Mouse (Mus musculus): ENCODE results near the gene Gja1. TPM values are rescaled to one million over a fixed set of nuclear protein-coding genes. Genes with fewer than 3 reads are reported as not detected.
"Not testable (repeated sequence)": the region's sequence is repeated elsewhere in the genome, so short reads cannot be mapped to it uniquely, and the experiment has no call there.

The Gja1 gene
- 10 to 100 TPM; 29.0 to 56.0 TPM for total RNA-seq (2021)
- long read RNA-seq, experiment 1, transcript Gja1-201 (2 exons, 3,071 nt): major isoform, 78 of 83 reads
- long read RNA-seq, experiment 1, partial matches to known transcripts: 4 of 83 reads
- long read RNA-seq, experiment 1, other reads (novel, unspliced or antisense): 1 of 83 reads
- long read RNA-seq, experiment 2, transcript Gja1-201 (2 exons, 3,071 nt): major isoform, 55 of 57 reads
- long read RNA-seq, experiment 2, partial matches to known transcripts: 2 of 57 reads
- long read RNA-seq, experiment 2, other reads (novel, unspliced or antisense): 0 of 57 reads

DNA sequence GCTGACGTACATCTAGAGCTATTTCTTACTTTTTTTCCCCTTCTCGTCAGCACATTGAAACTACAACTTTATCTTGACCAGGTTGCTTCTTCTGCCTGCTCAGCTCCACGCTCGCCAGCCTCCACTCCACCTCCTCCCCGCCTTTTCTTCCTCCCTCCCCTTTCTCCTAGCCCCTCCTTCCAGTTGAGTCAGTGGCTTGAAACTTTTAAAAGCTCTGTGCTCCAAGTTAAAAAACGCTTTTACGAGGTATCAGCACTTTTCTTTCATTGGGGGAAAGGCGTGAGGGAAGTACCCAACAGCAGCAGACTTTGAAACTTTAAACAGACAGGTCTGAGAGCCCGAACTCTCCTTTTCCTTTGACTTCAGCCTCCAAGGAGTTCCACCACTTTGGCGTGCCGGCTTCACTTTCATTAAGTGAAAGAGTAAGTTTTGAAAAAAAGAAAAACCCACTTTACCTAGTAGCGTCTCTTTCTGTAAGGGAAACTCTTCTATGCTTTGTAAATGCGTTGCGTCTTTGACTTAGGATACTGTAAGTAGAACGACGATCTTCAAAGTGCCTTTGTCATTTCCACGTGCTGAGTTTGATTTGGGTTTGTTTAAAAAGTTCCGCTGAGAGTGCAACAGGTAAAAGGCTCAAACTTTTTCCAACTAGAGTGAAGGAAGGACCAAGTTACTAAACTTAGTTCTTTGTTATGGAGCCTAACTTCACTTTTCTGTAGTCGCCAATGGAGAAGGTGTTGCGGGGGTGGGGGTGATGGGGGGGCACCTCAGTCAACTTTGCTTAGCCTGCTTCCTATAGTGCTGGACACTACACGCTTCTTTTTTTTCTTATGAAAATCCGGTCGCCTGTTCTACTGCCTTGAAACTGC is at the start of gene Gja1:
Gene Gja1, plus strand, starts transcription at position 234 of the 869 bp plus-strand sequence.
- DNase-seq: peak; percentile 25

DNA sequence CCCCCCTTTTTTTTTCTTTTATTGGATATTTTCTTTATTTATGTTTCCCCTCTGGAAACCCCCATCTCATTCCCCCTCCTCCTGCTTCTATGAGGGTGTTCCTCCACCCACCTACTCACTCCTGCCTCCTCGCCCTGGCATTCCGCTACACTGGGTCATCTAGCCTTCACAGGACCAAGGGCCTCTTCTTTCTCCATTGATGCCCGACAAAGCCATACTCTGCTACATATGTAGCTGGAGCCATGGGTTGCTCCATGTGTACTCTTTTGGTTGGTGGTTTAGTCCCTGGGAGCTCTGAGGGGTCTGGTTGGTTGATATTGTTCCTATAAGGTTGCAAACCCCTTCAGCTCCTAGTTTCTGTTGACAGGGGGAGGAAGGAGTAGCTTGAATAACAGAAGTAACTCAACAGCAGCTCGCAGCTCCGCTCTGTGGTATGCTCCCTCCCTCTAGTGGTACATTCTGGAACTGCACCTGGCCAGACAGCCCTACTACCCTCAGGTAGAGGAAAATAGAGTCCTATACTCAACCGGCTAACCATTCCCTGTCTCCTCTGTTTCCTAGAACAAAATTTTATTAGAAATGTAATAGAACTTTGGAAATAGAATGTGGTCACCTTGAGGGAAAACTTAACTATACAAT is 38.2 kb upstream of the Gja1 start:
- DNase-seq: peak; percentile 87

DNA sequence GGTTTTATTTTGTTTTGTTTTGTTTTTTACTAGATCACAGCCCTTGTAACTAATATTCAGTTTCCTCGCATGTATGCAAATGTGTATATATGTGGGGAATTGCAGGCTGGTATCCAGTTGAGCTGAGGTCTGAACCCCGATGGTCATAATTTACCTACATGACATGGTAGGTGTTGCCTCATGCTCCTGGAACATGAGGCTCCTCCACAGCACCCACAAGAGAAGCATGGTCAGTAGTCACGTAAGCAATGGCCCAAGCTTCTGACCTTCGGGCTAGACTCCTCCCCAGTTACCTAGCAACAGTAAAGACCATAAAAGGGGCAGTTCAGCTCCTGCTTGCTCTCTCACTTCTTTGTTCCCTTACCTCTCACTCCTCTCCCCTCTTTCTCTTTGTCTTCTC is 16.7 kb upstream of the Gja1 start:
- DNase-seq: no peak

DNA sequence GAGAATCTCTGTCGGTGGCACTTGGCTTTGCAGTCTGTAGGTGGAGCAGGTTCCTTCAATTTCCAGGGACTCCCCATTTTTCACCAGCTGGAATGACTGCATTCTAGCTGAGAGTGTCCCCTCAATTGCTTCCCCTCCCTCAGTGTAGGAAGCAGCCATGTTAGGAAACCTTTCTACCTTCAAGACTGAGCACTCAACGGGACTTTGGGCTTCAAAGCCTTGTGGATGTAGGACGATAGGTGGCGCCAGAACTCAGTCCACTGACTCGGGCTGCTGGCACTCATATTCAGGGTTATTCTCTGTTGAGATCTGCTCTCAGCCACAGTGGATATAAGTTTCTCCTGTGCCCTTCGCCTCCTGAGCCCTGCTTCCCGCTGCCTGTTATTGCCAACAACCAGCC is 8.1 kb upstream of the Gja1 start:
- peak; percentile 73 for DNase-seq

DNA sequence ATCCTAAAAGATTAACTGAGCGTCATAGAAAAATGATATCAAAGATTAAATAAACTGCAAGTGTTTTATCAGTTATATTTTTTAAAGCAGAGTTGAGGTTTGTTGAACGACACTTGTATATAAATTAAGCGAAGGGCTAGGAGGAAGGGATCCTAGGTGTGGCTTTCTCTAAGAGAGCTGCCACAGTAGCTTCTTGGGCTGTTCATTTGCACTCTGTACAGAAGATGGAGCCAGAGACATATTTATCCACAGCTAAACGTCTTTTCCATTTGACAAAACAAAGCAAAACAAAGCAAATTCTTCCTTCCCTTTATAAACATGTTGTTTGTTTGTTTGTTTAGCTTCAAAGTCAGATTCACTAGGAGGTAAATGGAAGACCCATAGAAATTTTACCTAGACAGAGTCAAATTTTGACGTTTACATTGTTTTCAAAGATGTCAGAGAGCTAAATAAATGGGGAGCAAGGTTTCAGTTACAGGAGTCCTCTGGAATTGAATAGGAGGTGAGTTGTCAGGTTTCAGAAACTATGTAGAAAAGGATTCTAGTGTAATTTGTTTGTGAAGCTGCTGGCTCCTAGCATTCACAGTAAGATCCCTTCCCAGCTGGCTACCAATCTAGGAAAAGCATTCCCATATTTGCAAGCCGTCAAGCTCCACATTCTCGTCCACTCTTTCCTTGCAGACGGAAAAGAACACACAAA is 4.0 kb upstream of the Gja1 start:
- no peak for DNase-seq

DNA sequence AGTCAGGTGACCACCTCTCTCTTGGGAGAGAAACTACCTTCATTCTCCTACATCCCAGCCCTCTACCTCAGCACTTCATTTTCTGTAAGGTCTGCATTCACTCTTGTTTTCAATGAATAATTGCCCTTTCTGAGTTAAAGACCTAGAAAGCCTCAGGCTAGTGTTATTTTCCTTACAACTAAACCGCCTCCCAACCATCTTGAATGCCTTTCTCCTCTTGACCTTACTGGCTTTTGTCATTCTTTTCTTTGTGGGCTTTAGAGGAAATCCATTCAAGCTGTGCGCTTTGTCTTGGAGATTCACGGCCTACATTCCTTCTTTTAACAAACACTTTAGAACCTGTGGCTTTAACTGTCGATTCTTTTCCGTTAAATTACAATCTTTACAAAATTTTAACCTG is 3.0 kb upstream of the Gja1 start:
- DNase-seq: no peak

DNA sequence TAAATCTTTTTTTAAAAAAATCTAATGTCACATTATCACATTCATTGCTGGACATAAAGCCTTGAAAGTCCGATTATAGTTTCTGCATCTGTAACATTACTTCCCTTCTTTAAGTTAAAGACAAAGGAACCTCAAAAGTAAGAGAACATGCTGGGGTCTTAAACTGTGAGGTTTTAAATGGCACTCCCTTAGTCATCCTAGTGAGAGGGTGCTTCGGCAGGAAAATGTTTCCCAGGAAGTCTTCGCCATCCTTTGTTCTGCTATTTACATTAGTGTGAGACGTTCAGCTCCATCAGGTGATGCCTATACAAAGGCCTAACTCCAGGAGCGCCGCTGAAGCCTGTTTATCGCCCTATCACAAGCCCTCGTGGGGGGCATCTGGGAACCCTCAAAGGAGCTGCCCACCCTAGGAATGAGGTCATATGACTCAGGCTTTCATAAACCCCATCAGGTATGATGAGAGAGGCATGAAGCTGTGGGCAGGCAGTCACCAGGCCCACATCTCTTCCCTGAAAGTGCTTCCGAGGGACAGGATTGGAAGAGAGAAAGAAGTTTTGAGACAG is 1.1 kb upstream of the Gja1 start:
- no peak for DNase-seq

DNA sequence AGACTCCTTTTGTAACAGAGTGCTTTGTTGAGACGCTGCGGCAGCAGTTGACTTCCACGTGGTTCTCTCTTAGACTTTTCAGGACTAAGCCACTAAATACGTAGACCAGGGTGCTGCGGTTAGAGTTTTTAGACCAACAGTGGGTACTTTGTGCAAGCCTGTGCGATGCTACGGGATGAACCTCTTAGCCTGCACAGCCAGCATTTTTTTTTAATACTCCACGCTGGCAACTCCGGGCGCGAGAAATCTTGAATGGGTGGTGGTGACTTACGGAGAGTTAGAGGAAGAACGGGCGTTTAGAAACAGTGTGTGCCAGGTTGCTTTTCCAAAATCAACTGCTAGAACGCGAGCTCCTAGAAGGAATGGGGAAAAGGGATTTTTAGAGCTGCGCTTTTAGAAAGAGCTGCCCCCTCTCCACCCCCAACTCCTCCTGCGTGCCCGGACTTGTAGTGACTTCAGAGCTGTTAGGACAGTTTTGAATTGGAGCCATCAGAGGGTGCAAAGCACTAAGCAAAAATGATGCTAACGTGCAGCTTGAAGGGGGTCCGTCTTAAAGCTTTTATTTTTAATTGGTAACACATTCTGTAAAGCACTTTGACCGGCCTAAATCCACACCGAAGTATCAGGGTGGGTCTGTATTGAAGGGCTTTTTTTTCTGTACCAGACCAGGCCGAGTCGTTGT is 977 bp downstream of the Gja1 start:
- peak; percentile 22 for DNase-seq

DNA sequence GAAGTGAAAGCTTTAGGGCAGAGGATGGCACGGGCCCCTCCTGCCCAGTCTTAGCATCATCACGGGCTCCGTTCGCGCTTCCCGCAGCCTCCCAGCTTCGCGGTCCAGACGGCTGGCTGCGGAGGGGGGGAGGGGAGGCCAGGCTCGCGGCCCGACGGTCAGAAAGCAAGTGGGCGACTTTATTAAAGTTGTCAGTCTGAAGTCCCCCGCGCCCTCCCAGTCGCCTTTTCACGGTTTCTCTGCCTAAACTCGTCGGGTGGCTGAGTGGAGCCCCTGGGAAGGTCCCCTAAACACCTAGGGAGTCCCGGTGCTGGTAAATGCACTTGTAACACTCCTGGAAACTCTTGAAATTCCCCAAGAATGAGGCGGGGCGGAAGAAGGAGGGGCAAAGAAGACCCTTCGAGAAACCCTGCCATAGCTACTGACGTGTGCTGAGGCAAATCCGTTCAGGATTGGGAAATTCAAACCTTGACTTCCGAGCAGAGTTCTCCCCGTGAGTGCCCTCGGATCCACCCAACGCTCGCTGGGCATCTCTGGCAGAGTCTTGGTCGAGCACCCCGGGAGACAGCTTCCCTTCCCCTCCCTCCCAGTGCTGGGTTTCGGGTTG is 1.6 kb downstream of the Gja1 start:
- DNase-seq: peak; percentile 54

DNA sequence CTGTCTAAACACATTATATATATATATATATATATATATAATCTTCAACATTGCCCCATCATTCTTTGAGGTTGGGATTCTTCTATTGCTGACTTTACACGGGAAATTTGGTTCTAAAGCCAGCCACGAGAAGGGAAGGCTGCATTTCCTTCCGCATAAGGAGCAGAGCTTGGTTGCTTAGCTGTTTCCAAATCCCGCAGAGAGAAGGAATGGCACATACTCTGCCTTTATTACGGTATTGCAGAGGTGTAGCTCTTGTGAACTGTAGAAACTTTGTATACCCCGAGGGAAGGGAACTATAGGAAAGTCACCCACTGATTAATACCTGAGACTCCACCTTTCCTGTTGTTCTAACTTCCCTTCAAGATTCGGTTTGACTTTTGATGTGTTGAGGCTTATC is 2.6 kb downstream of the Gja1 start:
- DNase-seq: no peak

DNA sequence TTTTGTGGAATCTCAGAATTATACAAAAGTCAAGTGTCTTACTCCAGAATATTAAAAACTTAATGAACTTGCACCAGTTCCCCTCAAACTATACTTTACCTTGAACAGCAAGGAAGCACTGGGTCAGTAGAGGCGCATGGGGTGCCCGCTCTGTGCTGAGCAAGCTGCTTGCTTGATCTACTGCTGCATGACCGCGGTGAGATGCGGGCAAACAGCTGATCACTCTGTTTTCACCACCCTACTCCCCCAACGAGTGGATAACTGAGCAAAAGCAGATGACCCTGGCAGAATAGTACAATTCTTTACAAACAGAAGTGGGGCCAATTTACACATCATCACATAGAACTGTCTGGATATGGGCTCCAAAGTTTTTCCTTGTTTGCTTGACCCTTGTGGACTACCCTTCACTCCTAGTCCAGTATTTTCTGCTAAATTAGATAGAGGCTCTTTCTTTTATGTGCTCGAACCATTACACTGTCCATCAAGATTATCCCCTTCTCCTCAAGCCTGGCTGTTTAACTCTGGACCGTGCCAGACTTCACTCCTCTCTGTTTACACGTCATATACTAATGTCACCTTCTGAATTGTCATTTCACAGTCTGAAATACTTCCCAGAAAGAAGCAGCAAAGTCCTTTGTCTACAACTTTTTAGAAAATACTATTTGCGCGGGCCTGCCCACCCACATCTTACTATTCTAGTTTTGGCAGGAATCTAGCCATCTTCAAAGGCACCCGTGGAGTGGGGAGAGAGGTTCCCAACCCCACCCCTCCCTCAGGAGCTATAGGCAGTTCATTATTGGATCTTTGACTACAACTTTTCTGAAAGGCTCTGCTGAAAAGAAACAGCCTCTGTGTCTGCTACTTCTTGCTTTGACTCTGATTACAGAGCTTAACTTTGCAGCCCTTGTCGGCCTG is 8.3 kb downstream of the Gja1 start:
- no peak for DNase-seq

DNA sequence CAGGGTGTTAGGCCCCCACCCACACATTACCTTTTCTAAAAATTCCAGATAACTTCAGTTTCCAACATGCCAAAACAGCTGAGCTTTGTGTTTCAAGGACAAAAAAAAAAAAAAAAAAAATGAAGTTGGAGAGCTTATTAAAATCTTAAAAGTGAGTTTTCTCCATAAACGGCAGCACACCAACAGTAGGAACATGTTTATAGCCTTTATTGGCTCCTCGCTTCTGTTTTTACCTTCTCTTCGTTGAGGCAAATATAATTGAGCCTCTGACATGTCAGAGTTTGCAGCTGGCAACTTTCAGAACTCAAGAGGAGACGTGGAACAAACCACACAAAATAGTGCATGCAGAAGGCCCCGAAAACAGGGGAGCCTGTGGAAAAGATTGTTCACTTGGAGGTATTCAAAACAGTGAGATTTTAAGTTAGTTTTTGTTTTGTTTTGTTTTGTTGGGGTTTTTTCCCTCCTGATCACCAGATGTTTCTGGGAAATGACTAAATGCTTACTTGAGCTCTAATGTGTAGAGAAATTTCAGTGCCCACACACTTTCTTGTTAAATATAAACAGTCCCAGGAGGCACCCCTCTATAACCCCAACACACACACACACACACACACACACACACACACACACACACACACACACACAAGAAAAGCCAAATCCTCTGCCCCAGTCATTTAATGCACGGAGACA is 16.1 kb downstream of the Gja1 start:
- DNase-seq: no peak

DNA sequence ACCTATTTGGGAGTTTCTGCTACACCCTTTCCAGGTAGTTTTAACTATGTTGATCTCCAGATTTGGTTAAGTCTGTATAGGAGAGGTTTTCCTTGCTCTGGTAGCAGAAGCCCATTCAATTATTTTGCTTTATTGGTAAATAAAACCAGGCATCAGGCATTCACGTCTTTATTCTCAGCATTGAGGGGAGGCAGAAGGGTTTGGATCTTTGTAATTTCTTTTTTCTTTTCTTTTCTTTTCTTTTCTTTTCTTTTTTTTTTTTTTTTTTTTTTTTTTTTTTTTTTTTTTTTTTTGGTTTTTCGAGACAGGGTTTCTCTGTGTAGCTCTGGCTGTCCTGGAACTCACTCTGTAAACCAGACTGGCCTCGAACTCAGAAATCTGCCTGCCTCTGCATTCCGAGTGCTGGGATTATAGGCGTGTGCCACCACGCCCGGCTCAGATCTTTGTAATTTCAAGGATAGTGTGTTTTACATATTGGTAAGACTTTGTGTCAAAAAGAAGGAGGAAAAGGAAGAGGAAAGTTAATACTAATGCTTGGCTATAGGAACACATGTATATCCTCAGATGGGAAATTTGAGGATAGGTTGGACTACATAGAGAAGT is 16.8 kb downstream of the Gja1 start:
- not testable (repeated sequence) for DNase-seq

DNA sequence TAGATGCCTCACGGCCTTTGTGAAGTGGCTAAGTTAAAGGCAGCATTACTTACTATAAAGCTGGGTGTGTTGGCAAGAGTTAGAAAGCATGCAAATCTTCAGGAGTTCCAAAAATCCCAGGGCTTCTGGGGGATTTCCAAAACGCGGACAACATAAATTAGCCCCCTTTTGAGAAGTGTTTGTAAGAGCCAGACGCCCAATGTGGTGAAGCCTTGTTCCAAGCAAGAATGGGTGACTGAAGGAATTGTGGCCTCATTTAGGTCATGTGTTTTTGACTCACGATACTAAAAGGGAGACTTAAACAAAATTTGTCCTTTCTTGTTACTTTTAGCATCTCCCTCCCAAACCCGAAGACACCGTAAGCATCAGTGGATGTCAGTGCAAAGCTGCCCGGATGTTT is 20.7 kb downstream of the Gja1 start:
- no peak for DNase-seq

DNA sequence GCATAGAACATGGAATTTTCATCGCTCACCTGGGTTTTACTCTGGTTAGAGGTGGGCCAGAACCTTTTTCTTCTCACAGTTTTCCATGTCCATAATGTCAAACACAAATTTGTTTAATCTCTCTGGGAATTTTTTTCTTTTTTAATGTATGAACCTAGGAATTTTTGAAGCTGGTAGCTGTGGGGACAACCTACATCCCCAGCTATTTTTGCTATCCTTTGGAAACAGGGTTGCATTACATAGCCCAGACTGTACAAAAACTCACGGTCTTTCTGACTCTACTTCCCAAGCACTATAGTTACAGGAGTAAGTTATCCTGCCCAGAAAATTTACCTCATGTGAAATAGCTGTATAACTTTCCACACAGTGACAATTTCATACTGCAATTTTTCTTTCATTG is 21.2 kb downstream of the Gja1 start:
- DNase-seq: no peak

DNA sequence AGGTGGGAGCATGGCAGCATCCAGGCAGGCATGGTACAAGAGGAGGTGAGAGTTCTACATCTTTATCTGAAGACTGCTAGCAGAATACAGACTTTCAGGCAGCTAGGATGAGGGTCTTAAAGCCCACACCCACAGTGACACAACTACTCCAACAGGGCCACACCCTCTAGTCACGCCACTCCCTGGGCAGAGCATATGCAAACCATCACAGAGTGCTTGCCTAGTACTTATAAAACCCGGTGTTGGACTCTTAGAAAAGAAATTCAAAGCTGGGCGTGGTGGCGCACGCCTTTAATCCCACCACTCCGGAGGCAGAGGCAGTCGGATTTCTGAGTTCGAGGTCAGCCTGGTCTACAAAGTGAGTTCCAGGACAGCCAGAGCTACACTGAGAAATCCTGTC is 24.3 kb downstream of the Gja1 start:
- DNase-seq: not testable (repeated sequence)

DNA sequence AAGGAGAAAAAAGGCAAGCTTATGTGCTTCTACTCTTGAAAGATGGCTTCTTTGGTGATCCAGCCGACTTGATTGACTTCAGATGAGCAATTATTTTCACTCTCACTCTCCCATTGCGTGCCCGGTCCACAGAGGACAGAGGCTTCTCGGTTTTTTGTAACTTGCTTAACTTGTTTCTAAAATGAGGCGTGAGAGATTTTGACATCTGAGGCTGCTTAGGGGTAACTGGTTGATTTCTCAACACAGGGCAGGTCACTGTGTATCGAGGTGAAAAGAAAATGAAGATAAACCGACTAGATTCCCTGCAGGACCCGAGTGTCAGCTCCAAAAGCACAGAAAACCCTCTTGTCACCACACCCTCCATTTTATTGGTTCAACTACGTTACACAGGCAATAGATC is 28.8 kb downstream of the Gja1 start:
- no peak for DNase-seq

DNA sequence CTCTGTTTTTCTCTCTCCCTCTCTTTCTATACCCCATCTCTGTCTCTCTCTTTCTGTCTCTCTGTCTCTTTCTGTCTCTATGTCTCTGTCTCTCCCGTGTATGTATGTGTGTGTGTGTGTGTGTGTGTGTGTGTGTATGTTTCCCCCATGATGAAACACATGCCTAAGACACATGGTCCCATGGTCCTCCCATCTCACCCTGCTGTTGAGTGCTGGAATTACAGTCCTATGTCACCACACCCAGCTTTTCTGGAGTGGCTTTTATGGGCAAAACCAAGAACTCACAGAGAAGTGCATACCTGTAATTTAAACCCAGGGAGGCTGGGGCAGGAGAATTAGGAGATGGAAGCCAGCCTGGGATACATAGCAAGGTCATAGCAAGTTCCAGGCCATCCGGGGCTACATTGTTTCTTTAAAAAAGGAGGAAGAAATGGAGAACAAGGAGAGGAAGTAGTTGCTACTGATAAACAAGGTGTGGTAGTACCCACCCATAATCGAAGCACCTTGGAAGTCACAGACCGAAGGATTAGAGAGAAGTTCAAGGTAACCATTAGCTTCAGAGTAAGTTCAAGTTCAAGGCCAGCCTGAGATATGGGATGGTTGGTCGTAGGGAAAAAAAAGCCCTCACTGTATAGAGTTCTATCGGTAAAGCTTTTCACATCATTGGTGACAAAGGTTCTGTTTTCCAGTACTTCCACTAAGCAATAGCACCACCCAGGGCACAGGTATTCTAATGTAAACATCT is 29.4 kb downstream of the Gja1 start:
- no peak for DNase-seq
